Mouse (Mus musculus): ENCODE data around the gene Tln1.
"Not testable (repeated sequence)": the region's sequence is repeated elsewhere in the genome, so short reads cannot be mapped to it uniquely, and the experiment has no call there.

Tln1 gene

DNA sequence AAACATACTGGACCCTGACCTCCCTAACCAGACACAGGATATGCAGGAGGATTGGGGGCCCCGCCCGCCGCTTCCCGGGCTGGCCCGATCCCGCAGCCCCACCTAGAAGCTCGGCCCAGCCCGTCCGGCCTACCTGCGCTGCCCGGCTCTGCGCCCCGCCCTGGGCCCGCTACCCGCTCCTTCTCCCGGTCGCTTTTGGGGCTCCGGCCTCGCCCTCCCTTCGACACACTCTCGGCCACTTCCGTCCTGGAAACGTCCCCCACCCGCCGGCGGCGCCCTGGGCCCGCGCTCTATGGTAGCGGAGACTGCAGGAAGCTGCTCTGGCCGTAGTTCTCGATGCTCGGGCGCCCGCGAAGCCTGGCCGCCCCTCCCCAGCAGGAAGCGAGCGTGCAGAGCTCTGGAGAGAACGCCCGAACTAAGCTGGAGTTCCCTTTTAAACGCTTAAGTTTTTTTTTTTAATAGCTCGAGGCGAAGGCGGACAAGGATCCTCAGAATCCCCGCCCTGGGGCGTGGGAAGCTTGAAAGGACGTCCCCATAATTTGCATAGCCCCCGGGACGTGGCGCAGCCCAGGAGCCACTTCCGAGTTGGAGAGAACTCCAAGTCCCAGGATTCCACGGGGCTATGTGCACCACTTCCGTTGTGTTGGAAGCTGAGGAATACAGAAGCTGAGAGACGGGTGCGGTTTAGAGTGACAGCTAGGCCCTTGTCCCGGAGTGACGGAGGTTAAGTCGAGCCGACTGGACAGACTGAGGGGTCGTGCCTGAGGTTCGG lies at the start of gene Tln1, which contains the start of gene Creb3:
Tln1 (minus strand) TSS at position 695 of the 772 bp plus-strand sequence.
Creb3 (plus strand) TSS at position 336 of the 772 bp plus-strand sequence.
- DNase-seq (ENCODE audit: low spot score in 2 of 2): peak; percentile 96 to 97

DNA sequence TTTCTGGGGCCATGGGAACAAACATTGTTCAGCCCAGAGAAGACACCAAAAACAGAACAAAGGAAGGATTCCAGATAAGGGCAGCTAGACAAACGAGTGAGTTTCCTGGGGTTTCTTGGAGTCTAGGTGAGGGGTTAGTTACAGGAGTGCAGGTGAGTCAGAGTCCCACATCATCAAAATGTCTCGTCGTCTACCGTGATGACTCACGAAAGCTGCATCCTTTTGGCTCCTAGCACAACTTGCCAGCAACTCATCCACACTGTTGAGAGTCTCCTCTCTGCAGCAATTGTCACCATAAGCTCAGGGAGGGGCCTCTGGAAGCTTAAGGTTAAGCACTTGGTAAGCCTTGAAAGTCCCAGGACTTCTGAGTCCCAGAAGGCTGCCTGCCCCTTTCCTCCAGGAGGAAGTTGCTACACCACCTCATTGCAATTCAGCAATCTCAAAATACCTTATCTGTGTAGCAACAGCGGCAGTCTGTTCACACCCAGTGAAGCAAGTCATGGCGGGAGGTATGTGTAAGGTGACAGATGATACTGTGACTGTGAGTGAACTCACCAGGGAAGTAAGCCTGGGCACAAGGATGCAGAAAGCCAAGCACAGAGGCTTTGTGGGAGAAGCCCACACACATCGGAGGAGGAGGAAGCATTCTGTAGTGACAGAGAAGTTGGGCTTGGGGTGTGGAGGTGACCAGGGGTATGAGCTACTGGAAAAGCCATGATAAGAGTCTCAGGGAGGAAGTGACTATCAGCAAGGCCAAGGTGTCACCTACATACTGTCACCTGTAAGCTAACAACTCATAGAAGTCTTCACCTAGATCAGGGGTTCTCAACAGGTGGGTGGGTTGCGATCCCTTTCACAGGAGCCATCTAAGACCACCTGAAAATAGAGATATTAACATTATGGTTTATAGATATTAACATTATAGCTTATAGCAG lies 42.5 kb upstream of the Tln1 start:
- no peak for DNase-seq (ENCODE audit: low spot score in 2 of 2)

DNA sequence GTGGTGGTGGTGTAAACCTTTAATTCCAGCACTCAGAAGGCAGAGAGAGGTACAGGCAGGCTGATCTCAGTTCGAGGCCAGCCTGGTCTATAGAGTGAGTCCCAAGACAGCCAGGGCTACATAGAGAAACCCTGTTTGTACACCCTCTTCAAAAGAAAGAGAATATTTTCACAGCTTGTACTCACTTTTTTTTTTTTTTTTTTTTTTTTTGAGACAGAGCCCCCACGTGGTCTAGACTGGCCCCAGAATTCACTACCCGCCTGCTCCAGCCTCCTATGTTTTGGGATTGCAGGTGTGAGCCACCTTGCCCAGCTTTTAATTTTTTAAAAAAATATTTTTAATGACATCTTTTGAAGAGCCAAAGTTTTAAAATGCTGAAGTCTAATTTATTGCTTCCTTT lies 41.6 kb upstream of the Tln1 start:
- no peak for DNase-seq (ENCODE audit: low spot score in 2 of 2)

DNA sequence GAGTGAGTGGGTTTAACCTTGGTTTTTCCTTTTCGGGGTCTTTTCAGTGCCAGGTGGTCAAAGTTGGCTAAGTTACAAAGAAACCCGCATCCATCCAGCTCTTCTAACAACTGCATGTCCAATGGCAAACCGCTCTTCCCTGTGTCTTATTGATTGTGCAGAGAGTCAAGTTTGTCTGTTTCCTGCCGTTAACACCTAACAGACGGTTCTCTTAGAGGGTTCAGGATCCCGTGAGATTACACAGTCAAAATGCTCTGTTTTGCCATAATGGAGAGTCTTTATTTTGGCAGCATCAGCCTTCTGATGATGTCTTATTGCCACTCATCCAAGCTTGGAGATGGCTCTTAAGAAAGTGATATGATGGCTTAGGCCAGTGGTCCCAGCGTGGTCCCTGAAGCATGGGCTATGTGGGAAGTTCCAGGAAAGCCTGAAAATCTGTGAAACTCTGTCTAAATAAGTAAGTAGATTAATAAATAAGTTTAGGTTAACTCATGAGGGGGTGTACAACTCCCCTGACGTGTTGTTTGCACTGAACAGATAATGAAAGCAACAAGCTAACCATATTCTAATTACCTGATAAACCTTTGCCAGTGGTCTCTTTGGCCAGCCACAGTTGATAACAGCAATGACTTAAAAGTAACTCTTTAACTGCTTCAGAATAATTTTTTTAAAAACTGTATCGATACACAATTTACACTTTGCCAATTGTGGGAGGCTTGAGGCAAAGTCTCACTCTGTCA lies 37.9 kb upstream of the Tln1 start:
- DNase-seq (ENCODE audit: low spot score in 2 of 2): no peak

DNA sequence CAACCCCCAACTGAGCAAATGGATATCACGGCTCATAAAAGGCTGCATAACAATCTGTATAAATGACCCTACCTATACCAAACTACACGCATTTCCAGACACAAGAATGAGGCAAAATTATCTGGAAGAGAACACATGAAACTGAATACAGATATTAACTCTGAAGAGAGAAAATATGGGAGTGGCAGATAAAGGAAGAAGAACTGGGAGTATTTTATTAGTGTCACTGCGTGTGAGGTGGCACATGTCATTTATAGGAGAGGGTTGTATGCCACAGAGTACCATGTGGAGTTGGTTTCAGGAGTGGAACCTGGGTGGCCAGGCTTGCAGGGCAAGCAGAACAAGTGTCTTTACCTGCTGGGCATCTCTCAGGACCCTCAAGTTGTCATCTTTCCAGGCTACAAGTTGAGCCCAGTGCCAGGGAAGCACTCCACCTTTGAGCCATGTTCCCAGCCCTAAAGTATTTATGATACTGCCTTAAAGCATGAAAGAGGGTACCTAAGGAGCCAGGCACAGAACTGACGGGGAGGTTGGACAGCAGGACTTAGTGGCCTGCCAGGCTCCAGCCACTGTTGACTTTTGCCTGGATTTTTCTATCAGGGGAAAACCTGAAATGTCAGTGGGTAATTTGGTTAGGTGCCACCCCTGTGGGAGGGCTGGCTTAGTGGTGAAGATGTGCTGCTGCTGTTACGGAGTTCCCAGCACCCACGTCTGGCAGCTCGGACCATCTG lies 36.3 kb upstream of the Tln1 start:
- DNase-seq (ENCODE audit: low spot score in 2 of 2): no peak

DNA sequence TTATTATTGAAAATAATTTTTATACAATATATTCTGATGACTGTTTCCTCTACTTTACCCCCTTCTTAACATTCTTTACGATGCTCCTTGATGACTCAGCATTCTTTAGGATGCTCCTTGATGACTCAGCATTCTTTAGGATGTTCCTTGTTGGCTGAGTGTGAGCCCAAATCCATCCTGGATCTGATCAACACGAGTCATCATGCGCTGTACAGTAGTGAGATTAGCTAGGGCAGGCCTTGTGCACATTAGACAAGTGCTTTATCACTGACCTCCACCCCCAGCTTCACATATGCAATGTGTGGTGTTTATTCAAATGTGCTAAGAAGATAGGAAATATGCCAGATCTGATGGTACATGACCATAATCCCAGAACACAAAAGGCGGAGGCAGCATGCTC lies 35.7 kb upstream of the Tln1 start:
- no peak for DNase-seq (ENCODE audit: low spot score in 2 of 2)

DNA sequence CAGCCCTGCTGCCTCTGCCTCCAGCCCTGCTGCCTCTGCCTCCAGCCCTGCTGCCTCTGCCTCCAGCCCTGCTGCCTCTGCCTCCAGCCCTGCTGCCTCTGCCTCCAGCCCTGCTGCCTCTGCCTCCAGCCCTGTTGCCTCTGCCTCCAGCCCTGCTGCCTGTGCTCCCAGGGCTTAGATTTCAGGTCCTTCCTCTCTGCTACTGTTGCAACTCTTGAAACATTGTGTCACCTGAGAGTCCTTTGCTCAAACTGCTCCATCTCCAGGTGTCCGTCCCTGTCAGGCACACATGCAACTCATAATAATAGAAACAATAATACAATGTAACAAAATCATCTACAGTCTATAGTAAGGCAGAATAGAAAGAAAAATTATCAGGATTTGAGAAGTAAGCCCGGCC lies 34.1 kb upstream of the Tln1 start:
- DNase-seq (ENCODE audit: low spot score in 2 of 2): not testable (repeated sequence)

DNA sequence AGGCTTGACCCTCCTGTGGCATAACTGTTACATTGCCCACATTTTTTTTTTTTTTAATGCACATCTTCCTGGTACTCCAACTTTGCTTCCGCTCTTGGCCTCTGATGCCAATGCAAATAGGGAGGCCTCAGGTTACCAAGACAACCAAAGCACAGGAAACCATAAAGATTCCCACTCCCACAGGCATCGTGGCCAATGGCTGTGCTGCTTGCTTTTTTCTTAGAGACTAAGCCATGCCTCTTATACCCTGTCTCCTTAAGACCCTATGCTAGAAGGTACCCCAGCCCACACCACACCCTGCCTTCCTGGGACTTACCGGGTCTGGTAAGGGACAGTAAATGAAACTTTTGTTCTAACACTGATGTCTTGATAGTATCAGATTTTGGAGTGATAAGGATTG lies 31.0 kb upstream of the Tln1 start:
- DNase-seq (ENCODE audit: low spot score in 2 of 2): no peak

DNA sequence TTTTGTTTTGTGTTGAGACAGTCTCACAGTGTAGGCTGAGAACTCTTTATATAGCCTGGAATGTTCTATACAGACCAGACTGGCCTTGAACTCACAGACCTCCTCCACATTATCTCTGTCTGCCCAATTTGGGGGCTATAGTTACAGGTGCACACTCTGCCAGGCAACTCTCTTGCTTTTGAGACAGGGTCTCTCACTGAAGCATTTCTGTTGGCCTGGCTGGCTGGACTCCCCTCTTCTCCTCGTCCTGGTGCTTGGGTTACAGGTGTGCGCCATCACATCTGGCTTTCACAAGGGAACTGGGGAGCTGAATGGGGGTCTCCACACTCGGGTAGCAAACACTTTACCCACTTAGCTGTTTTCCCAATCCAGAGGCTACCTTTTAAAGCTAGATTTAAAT lies 29.5 kb upstream of the Tln1 start:
- no peak for DNase-seq (ENCODE audit: low spot score in 2 of 2)

DNA sequence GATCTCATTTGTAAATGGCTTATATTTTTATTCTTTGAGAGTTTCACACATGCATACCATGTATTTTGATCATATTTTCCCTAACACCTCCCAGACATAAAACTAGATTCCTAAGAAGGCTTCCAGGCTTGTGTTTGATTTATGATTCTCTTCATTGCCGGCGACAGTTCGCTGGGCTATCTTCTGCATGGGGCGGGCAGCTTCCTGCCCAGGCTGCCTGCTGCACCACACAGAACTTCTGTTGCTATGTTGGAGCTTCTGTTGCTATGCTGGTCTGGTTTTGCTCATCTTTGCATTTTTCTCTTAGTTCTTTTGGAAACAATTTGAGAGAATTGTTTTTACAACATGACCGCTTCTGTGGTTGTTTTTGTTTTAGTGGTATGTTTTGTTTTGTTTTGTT lies 29.1 kb upstream of the Tln1 start:
- no peak for DNase-seq (ENCODE audit: low spot score in 2 of 2)

DNA sequence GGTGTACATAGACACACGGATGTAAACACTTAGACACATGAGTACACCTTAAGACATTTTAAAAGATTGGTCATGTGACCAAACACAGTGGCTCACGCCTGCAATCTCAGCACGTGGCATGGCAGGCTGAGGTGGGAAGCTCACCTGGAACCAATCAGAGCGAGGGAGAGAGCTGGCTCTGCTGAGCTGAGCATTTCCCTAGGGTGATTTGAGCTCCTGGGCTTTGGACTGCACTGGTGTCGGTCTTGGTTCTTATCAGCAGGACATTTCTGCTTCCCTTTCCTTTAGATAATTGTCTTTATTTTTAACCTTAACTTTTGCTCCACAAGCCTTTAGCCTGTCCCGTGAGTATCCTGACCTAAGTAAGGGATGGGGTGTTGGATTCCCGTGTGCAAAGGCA lies 25.2 kb upstream of the Tln1 start:
- no peak for DNase-seq (ENCODE audit: low spot score in 2 of 2)

DNA sequence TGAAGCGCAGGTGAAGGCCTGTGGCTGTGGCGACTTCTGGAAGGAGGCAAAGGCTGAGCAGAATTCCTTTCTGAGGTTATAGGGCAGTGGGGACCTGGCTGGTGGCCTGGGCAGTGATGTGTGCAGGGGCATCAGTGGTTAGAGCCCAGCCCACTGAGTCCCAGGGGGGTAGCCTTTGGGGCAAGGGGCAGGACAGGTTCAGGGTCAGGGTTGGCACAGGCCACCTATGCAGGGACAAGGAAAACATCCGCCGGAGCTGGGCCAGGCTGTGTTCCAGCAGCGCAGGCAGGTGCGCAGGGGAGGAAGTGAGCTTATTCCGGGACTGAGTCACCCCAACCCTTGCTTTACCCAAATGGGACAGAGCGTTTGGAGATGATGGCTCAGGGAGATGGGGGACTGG lies 23.9 kb upstream of the Tln1 start:
- no peak for DNase-seq (ENCODE audit: low spot score in 2 of 2)

DNA sequence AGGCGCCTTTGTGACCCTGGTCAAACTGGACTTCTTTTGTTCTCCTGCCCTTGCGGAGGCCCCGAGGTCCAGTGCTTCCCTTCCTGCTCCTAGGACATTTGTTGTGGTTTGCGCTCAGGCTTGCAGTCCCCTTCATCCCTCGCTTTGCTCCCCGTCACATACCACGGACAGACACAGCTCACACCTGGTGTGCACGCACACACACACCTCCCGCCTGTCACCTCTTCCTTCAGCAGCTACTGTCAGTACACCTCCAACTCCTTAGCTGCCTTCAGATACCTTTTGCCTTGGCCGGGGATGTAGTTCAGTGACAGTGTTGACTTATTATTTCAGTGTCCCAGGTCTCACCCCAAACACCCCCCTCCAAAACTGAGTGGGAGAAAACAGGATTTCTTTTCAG lies 23.2 kb upstream of the Tln1 start:
- DNase-seq (ENCODE audit: low spot score in 2 of 2): no peak

DNA sequence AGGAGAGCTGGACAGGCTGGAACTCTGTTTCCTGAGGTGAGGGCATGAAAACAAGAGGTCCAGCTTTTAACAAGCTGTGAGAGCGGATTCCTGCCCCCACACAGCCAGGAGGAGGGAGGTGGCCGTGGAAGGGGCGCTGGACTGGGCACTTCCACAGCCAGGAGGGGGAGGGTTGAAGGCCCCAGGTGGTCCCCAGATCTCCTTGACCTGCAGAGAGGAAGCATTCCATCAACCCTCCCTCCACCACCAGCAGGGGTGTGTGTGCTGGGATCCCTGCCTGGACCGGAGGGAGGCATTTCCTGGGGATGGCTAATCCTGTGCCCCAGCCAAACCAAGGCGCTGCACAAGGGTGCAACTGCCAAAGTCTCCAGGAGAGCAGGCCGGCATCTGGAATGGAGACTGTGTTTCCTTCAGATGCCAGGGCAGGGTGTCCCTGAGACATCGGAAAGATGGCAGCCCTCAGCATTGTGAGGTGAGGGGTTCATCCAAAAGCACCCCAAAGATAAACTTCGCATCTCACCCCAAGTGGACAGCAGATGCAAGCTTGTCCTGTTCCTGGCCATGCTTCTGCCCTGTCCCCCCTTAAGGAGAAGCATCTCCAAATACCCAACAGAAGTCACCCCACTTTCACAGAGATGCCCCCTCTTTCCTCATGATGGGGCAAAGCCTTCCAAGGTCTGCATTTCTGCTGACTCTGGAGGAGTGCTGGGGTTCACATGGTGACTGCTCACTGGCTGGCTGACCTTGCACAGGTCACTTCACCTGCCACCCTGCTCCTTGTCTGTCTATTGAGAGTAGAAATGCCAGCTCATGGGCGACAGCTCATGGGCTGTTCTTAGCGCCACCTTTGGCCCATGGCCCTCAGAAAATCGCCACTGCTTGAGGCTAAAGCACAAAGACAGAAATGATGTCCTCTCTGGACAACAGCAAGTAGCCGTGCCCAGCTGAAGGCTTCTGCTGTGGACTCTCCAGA lies 22.2 kb upstream of the Tln1 start, which contains the start of gene Msmp:
Msmp (minus strand) TSS at position 51 of the 973 bp plus-strand sequence.
- DNase-seq (ENCODE audit: low spot score in 2 of 2): no peak

DNA sequence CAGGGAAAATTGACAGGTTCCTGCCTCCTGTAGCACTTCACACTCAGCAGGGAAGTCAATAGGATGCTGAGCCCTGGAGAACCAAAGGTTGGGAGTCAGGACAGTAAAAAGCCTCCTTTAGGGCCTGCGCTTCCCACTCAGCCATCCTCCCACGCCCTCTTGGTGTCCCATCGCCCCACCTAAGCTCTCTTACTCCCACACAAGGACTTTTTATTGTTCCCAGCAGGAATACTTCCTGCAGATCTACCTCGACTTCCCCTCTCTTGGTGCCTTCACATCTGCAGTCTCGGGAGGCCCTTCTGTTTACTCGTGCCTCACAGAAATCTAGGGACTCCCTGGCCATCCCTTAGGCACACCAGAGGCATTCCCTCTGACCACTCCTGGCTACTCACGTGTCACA lies 20.9 kb upstream of the Tln1 start:
- no peak for DNase-seq (ENCODE audit: low spot score in 2 of 2)

DNA sequence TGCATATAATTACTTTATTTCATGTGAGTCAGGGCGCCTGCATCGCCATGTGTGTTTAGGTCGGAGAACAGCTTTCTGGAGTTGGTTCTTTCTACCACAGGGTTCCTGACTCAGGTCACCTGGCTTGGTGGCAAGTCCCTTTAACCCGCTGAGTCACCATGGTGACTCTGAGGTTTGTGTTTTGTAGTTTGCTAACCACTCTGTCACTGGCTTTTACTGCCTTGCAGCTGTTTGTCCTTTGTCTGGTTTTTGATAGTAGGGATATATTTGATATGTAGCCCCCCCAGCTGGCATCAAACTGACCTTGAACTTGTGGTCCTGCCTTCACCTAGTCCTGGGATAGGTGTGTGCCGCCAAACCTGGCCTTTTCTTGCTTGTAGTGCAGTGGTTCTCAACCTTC lies 19.8 kb upstream of the Tln1 start:
- DNase-seq (ENCODE audit: low spot score in 2 of 2): no peak

DNA sequence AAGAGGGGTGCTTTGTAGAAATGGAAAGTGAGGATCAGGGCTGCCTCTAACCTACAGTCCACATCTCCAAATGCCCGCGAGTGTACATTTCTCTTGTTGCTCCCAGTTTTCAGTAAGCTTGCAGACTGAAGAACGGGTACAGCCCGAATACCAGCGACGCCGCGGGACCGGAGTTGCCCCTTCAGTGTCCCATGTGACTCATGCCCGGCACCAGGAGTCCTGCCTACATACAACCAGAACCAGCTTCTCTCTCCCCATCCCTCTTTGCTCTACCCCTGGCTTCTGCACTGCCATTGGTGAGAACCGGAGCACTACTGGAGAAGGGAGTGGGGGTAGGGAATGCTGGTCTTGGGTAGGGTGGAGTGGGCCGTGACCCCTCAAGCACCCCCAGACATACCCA lies 18.9 kb upstream of the Tln1 start:
- DNase-seq (ENCODE audit: low spot score in 2 of 2): no peak

DNA sequence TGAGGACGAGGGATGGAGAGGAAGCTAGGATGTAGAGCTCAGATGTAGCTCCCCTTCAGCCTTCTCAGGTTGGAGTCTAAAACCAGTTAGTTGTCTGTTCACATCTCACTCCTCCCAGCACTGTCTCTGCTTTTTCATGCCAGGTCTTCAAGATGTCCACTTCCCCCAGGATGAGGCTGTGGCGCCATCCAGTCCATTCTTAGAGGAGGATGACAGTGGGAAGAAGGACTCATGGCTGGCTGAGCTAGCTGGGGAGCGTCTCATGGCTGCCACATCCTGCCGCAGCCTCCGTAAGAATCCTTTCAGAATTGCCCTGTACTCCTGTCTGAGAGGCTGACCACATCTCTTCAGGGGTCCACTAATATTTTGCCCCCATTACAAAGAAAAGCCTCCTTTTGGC lies 18.2 kb upstream of the Tln1 start:
- no peak for DNase-seq (ENCODE audit: low spot score in 2 of 2)

DNA sequence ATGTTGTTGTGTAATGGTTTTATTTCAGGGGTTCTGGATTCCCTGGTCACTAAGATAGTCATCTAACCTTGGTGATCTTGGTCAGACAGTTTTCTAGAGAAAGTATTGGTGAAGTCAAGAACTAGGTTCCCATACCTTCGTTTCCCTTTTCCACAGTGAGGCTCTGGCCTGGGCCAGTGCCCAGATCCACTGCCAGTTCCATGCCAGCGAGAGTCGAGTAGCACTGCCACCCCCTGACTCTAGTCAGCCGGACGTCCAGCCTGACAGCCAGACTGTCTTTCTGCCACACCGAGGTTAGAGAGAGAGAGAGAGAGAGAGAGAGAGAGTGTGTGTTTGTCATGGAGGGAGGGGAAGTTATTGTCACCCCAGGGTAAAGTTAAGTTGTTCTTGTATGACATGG lies 17.2 kb upstream of the Tln1 start:
- no peak for DNase-seq (ENCODE audit: low spot score in 2 of 2)

DNA sequence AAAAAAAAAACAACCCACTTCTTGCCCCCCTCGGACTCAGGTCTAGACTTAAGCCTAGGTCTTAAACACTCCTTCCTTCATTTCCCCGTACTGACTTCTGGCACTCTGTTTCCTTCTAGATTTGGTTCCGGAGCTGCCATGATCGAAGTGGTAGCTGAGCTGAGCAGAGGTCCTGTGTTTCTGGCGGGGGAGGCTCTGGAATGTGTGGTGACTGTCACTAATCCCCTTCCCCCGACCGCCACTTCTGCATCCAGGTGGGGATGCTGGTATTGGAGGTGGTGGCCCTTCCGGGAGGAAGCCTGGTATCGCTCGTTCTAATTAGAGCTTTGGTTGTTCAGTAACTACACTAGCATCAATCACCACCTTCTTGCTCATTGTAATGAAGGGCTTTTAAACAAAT lies 16.8 kb upstream of the Tln1 start:
- DNase-seq (ENCODE audit: low spot score in 2 of 2): no peak

Measured in right cerebral cortex, postnatal 36 days (tissue).